Mouse (Mus musculus): ENCODE data around the gene Glmp.
"Not testable (repeated sequence)": the region's sequence is repeated elsewhere in the genome, so short reads cannot be mapped to it uniquely, and the experiment has no call there.

Gene Glmp

DNA sequence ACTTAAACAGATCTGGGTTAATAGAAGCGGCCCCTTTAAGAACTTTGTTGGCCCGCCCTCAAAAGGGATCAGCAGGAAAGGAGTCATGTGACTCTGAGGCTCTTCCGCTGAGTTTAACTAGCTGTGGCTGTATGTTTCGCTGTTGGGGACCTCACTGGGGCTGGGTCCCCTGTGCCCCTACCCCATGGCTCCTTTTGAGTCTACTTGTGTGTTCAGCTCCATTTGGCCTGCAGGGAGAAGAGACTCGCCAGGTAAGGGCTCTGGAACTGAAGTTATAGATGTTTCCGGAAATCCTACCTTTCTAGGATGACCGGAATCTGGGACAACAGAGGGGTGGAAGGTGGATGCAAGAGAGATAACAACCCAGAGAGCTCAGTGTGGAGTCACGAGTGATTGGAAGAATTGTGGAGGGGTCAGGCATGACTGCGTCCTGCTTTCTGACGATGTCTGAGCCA is at the start of gene Glmp:
Gene Glmp (plus strand): TSS at position 73 of the 455 bp plus-strand sequence.
- DNase-seq (ENCODE audit: low read depth) = peak; percentile 54

DNA sequence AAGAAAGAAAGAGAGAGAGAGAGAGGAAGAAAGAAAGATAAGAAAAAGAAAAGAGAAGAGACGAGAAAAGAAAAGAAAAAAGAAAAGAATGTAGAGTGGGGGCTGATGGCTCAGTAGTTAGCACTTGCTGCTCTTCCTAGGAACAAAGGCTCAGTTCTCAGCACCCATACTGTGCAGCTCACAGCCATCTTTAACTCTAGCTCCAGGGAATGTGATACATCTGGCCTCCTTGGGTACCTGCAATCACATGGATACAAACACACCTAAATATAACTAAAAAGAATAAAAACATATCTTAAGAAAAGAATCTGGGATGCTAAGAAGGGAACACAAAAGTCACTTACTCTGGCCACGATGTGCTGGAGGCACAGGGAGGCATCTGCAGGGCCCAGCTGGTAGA is 48.7 kb upstream of the Glmp start:
- no peak for DNase-seq (ENCODE audit: low read depth)

DNA sequence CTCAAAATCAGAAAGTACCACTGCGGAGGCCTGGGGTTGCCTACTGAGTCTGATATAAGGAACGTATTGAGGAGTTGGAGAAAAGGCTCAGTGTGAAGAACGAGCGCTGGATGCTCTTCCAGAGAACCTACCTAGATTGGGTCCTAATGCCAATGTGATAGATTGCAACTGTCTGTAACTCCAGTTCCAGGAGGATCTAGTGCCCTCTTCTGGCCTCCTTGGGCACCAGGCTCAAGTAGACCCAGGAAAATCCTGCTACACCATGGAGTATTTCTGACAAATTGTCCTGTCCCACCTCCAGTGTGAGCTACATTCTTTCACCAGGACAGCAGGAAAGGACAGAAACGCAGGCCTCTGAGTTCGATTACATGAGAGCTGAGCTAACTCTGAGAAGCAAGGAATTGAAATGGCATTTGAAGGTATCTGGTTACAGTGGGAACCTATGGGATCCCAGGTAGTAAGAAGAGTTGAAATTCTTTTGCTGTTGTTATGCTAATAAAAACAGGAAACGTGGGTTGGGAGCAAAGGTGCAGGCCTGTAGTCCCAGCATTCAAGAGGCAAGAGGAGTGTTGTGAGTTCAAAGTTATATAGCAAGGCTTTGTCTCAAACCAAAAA is 48.2 kb upstream of the Glmp start:
- DNase-seq (ENCODE audit: low read depth) = no peak

DNA sequence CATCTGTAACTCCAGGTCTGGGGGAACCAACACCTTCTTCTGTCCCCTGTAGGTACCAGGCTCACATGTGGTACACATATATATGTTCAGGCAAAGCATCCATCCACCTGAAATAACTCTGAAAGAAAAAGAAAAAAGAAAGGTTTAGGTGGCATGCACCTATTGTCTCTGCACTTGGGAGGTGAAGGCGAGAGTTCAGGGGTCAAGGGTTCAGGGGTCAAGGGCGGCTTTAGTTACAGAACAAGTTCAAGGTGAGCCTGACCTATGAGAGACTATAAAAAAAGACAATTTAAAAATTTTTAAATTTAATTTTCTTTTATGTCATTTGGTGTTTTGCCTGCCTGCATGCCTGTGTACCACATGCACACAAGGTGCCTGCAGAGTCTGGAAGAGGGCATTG is 44.8 kb upstream of the Glmp start:
- DNase-seq (ENCODE audit: low read depth) = no peak

DNA sequence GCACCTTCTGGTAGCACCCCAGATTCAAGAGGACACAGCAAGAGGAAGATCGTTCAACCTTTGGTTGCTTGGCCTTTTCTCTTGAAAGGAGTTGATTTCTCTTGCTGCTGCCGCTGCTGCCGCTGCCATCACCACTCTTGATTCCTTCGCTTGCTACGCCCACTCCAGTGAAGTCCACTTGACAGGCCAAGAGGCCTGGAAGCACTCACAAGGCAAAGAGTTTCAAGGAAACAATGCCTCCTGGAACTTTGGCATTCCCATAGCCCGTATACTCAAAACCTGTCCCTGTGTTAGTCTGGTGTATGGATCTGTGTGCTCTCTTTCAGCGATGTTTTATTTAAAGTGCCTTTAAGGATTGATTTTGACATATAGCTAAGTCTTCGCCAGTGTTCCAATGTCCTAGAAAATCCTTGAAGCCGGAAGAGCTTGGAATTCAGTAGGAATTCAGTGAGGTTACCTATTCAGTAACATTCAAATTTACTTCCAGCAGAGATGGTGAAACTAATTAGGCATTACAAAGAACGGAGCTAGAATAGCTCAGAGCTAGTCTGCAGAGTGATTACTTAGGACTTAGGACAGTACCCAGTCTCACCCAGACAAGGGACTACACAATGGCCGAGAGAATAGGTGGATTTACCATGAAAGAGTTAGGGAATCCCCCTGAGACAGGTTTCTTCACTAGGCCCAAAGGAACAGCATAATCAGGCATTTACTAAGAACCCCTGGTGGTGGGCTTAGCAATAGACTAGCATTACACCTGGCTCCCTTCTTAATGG is 43.5 kb upstream of the Glmp start:
- not testable (repeated sequence) for DNase-seq (ENCODE audit: low read depth)

DNA sequence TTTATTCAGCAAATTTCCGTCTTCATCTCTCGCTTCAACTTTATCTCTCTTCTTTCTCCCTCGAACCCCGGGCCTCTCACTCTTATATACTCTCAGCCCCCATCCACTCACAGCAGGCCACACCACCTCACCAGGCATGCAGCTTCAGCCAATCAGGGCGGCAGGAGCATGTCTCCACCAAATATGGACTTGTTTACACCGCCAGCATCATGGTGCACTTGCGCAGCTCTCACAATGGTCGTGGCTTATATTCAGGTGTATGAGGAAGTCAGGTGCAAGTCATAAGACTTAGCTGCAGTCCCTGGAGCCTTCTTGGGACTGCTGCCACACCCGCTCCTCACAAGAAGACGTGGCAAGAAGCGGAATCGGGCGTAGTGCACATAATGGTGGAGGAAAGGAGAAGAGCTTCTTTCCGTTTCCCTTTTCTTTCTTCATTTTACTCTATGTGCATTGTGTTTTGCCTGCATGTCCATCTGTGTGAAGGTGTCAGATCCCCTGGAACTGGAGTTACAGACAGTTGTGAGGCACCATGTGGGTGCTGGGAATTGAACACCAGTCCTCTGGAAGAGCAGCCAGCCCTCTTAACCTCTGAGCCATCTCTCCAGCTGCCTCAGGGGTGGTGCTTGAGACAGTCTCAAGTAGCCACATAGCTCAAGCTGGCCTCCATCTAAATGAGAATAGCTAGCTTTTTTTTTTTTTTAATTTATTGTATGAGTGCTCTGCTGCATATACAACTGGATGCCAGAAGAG is 39.8 kb upstream of the Glmp start:
- not testable (repeated sequence) for DNase-seq (ENCODE audit: low read depth)

DNA sequence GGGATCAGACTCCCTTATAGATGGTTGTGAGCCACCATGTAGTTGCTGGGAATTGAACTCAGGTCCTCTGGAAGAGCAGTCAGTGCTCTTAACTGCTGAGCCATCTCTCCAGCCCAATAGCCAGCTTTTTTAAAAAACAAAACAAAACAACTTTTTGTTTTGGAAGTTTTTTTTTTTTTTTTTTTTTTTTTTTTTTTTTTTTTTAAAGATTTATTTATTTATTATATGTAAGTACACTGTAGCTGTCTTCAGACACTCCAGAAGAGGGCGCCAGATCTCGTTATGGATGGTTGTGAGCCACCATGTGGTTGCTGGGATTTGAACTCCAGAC is 39.3 kb upstream of the Glmp start:
- DNase-seq (ENCODE audit: low read depth) = not testable (repeated sequence)

DNA sequence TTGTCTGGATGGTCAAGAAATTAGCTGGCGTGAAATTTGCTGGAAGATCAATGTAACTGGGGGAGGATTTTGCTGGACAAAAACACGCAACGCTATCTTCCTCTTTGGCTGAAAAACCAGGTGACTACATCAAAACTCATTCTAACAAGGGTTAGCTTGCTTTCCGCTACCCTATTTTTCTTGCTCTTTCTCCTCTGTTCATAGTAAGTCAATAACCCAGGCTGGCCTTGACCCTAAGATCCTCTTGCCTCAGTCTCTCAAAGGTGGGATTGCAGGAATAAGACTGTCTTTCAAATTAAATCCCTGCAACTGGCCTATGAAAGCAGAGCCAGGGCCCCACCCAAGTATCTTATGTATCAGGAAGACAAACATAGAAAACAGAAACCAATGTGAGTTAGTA is 37.7 kb upstream of the Glmp start, which contains the start of gene Gm38392:
Gene Gm38392 (minus strand): TSS at position 101 of the 400 bp plus-strand sequence.
- no peak for DNase-seq (ENCODE audit: low read depth)

DNA sequence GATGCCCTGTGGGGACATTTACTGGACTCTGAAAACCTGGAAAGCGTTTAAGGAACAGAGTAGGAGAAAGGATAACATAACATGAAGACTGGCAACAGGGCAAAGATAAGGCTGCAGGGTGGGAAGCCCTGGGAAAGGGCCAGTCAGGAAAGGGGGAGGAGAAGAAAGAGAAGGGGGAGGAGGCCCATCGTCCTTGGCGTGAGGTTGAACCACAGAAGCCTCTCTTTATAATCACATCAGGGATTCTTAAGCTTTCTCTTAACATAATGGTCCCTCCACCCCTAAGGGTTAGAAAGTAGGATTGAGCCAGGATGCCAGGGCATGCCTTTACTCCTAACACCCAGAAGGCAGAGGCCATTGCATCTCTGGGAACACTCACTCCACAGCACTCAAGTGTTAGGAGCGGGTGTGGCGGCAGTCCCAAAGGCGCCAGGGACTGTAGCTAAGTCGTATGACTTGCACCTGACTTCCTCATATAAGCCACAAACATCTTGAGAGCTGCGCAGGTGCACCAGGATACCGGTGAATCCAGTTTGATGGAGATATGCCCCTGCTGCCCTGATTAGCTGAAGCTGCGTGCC is 36.6 kb upstream of the Glmp start:
- DNase-seq (ENCODE audit: low read depth) = not testable (repeated sequence)

DNA sequence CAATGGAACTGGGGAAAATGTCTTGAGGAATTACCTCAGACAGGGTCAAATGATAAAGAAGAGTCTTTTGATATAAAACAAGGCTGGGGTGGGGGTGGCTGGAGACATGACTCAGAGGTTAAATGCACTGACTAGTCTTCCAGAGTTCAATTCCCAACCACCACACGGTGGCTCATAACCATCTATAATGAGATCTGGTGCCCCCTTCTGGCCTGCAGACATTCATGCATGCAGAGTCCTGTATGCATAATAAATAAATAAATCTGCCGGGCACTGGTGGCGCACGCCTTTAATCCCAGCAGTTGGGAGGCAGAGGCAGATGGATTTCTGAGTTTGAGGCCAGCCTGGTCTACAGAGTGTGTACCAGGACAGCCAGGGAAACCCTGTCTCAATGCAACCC is 32.9 kb upstream of the Glmp start:
- DNase-seq (ENCODE audit: low read depth) = peak; percentile 20

DNA sequence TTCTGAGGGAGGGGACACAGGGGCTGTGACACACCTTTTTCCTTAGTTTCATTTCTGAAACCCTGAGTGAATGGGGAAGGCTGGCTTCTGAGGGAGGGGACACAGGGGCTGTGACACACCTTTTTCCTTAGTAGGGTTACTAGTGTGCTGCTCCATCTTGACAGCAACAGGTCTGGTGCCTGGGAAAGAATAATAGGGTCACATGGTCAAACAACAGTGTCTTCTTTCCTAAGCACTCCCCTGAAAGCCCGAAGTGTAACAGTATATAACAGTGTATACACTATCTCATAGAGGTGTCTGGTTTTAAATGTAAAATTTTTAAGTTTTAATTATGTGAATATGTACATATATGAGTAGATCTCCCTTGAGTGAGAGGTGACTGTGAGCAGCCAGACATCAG is 29.6 kb upstream of the Glmp start:
- not testable (repeated sequence) for DNase-seq (ENCODE audit: low read depth)

DNA sequence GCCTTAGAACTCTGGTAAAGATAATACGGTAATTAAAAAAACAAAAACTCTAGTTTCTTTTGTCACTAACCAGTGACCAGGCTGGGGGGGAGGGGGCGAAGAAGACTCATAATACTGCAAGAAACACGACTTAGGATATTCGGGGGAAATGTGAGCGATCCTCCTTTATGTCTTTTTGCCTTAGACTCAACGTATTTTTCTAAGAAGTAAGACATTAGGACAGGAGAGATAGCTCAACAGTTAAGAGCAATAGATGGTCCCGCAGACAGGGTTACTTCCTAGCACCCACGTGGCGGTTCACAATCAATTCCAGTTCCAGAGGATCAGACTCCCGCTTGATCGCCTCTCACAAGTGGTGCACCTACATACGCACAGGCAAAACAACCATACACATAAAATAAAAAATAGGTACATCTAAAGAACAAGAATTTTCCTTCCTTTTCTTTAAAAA is 28.7 kb upstream of the Glmp start:
- DNase-seq (ENCODE audit: low read depth) = no peak

DNA sequence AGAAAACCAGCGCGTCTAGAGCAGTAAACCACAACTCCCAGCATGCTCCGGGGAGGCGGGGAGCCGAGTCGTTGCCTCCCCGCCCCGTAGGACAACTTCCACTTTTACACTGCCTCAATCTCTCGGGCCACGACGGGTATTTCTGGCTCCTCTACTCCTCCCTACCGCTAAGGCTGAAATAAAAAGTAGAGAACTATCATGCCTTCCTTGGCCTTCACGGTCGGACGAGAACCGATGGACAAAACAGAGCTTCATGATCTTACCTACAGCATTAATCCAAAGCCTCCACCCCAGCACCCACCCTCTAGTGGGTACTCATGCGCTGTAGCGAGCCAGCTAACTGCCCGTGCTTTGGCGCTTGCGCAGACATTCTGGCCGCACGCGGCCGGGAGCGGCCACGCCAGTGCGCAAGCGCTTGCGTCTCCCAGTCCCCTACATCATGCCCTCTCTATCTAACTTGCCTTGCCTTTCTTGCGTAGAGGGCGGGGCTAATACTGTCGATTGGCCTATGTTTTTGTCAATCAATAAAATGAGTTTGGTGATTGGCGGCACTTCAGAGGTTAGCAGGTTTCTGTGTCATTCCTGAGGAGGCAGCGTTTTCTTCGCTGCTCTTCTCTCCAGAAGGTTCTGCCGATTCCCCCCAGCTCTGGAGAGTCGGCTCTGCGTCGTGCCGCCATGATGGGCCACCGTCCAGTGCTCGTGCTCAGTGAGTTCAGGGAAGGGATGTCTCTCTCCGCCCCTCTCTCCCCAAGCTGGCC is 28.1 kb upstream of the Glmp start, which contains the start of the genes Tsacc and Cct3:
Gene Tsacc (minus strand): TSS at position 439 of the 758 bp plus-strand sequence.
Gene Cct3 (plus strand): TSS at position 556 of the 758 bp plus-strand sequence.
- peak; percentile 98 for DNase-seq (ENCODE audit: low read depth)

DNA sequence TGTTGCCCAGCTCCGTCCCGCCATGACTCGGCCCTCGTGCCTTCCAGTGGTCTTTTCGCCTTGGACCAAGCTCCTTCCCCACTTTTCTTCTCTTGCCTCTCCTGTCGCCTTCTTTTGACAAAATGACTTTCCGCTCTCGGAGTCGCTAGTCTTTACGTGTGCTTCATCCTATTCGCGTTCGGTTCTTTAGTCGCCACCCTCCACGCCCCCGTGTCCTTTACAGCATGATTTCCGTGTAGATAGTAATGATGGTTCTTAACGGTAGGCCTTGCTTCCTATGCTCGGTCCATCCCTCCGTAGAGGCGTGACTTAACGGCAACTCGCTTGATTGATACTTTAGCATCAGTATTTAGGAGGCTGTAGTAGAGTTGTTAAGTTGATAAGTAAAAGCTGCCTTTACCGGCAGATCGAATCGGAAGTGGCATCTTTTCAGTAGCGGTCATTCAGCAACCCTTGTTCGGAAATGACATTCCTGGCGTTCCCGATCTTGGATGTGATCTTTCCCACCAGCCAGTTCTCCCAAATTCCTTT is 27.4 kb upstream of the Glmp start:
- DNase-seq (ENCODE audit: low read depth) = peak; percentile 35

DNA sequence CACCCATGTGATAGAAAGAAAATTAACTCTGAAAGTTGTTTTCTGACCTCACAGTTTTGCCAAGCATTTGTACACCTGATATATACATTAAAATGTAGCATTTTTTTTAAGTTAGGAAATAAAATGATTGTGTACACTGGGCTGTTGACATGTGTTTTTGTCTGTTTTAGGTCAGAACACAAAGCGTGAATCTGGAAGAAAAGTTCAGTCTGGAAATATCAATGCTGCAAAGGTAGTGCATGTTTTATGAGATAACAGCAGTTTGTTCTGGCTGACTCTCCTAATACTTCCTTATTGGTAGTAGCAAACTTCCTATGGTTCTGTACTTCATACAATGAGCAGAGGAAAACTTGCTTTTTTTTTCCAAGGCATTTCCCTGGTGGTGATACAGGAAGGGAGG is 25.7 kb upstream of the Glmp start:
- DNase-seq (ENCODE audit: low read depth) = no peak

DNA sequence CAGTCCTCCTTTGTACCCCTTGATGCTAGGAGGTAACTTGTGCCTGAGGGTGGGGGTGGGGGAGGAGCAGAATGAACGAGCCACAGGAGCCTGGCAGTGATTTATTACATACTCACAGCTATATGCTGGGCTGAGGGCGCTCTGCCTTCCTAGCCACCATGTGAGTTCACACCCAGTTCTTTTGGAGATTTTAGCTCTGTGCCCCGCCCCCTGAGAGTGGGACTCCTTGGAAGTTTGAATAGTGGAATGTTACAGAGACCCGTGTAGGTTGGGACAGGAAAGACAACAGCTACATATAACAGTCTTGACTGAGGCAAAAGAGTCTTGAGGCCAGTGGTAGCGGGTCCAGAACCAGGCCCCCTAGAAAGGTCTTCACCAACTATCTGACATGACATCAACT is 4.1 kb downstream of the Glmp start:
- DNase-seq (ENCODE audit: low read depth) = no peak

DNA sequence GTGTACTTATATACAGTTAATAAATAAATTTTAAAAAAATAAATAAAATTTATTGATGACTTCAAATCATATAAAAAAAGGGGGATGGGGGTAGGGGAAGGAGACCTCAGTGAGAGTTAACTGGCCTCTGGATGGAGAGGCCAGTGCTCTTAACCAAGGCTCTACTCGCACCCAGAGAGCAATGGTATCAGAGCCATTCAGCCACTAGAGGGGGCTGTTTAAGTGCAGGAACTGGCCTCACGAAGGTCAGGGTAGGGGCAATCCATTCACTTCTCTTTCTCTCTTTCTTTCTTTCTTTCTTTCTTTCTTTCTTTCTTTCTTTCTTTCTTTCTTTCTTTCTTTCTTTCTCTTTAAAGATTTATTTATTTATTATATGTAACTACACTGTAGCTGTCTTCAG is 6.5 kb downstream of the Glmp start:
- peak; percentile 62 for DNase-seq (ENCODE audit: low read depth)

DNA sequence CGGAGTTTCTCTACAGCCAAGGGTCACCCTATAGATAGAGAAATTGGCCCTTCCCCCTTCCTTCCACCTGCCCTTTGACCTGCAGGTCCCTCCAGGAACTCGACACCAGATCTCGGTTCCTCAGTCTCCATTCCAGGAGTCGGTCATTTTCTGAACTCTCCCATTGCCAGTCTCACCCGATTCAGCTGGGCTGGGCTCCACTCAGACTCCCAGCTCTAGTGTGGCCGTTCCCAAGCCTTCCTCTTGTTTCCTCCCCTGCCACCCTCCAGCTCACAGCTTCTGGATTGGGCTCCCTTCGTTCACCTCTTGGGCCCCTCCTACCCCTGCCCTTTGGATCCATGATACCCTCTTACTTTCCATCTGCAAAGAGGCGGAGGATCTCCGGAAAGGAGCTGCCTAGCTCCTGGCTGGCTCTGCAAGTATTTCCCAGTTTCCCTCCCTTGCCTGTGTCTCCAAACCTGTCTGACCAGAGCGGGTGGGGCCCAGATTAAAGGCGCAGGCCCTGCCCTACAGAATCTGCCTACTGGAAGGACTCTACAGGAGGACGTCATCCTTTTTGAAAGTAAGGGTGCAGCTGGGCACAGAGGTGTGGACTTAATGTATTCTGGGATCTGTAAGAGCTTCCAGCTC is 9.3 kb downstream of the Glmp start:
- DNase-seq (ENCODE audit: low read depth) = no peak

DNA sequence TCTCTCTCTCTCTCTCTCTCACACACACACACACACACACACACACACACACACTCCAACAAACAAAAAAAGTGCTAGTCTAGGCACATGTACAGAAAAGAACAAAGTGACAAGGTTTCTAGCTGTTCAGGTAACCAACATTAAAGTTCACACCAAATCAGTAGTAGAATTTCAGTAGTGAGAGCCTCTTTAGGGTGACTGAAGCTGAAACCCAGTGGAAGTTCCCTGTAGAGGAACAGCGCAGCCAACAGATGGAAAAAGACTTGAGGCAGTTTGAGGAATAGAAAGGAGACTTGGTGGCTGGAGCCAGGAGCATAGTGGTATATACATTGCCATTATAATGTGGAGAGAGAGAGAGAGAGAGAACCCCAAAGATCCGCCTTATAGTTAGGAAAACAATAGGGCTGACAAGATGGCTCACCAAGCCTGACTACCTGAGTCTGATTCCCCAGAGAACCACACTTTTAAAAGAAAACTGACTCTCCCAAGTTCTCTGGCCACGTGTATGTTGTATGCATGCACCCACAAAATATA is 10.1 kb downstream of the Glmp start:
- no peak for DNase-seq (ENCODE audit: low read depth)

DNA sequence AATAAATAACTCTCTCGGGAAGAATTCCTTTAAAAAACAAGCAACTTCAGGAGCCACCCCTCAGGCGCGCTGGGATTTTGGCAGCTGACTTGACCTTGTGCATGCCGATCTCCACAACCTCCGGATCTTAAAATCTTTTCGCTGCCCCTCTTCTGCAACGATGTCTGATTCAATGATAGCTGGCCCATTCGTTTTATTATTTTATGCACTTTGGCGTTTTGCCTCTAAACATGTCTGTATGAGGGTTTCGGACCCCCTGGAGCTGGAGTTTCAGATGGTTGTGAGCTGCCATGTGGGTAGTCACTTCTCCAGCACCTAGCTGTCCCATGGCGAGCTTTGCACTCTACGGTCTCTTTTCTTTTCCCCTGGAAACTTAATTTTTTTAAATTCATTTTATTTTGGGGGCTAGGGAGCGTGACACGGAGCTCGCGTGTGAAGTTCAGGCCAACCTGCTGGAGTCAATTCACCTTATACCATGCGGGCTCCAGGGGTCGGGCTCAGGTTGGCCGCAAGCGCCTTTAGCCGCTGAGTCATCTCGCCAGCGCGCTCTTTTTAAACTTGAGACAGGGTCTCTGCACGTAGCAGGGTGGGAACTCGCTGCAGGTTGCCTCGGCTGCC is 10.7 kb downstream of the Glmp start:
- no peak for DNase-seq (ENCODE audit: low read depth)

Data from c-Kit-positive CD71-negative TER-119-negative erythroid progenitor cells, embryonic 14.5 days (primary cell).